In the genomic region with DNA sequence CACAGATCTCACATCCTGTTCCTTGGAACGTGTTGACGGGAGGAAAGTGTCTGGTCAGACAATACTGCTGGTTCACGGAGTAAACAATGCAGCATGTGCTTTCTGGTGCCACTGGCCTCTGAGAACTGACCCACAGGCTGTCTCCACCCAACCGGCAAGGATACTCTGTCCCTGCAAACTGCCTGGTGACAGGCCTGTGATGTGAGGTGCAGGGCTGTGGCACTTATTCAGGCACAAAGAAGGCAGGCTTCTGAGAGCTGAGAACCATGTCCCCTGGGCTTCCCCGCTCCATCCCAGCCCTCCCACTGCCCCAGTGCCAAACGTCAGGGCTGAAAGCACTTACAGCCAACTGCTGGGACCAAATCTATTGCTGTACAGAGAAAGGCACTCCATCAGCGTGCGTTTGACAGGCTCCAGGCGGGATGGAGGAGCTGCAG, we compare ENCODE assay signal across 11 mouse cellular contexts.
DNase-seq lines count a peak whose midpoint lies in the region; ATAC-seq lines count a peak whose summit lies in the region.
"Had no signal": no experiment of that assay in that cellular context is flagged by ENCODE, and none has a peak within 500 bp of the region (broad histone marks: within the 10 kb centered on the region; RNA-seq: fewer than 3 reads in every experiment).

No protein-coding gene starts in this region.

- H3K9ac ChIP-seq in kidney, embryonic 14.5 days (ENCODE audit: low read depth, low read length), result no peak overlapping the region
- no peak overlapping the region for H3K9ac ChIP-seq in neural tube, embryonic 11.5 days (ENCODE audit: low read length)

- no peaks in the 10 kb centered on the region for H3K9me3 ChIP-seq in megakaryocyte, embryonic 14.5 days
- H3K9me3 ChIP-seq in kidney, embryonic 14.5 days (ENCODE audit: control insufficient read depth, low read length), result no peaks in the 10 kb centered on the region
- H3K9me3 ChIP-seq in neural tube, embryonic 11.5 days (ENCODE audit: control insufficient read depth, low read length), result no peaks in the 10 kb centered on the region

- H3K4me1 ChIP-seq in megakaryocyte, embryonic 14.5 days, result peaks cover 62% of the 10 kb centered on the region
- peaks cover 6% of the 10 kb centered on the region for H3K4me1 ChIP-seq in kidney, embryonic 14.5 days (ENCODE audit: control insufficient read depth, insufficient read depth, low read length)
- peaks cover 3% of the 10 kb centered on the region; the same call in 1 of the 2 replicates for H3K4me1 ChIP-seq in neural tube, embryonic 11.5 days (ENCODE audit: control insufficient read depth, insufficient read depth, low read length)

- H3K4me3 ChIP-seq in megakaryocyte, embryonic 14.5 days (replicated peaks), result peak overlapping the region; percentile 60
- no peak overlapping the region for H3K4me3 ChIP-seq in kidney, embryonic 14.5 days (ENCODE audit: low read length)
- H3K4me3 ChIP-seq in neural tube, embryonic 11.5 days (ENCODE audit: low read depth, low read length), result no peak overlapping the region
- H3K4me3 ChIP-seq: erythroblast, embryonic 14.5 days had no signal

- H3K4me2 ChIP-seq in kidney, embryonic 14.5 days (replicated peaks; ENCODE audit: low read depth, low read length), result no peak overlapping the region
- no peak overlapping the region for H3K4me2 ChIP-seq in neural tube, embryonic 11.5 days (ENCODE audit: low read depth)

- H3K27me3 ChIP-seq in megakaryocyte, embryonic 14.5 days (replicated peaks), result no peaks in the 10 kb centered on the region
- H3K27me3 ChIP-seq in kidney, embryonic 14.5 days (ENCODE audit: control insufficient read depth, insufficient read depth, low read length), result no peaks in the 10 kb centered on the region
- H3K27me3 ChIP-seq in neural tube, embryonic 11.5 days (ENCODE audit: control insufficient read depth, insufficient read depth, low read length), result no peaks in the 10 kb centered on the region

- no peaks in the 10 kb centered on the region for H3K36me3 ChIP-seq in megakaryocyte, embryonic 14.5 days (replicated peaks; ENCODE audit: low read length)
- no peaks in the 10 kb centered on the region for H3K36me3 ChIP-seq in kidney, embryonic 14.5 days (ENCODE audit: control insufficient read depth, insufficient read depth, low read length)
- no peaks in the 10 kb centered on the region for H3K36me3 ChIP-seq in neural tube, embryonic 11.5 days (ENCODE audit: control insufficient read depth, insufficient read depth, low read length)

- ATAC-seq in megakaryocyte, adult 5-6 weeks (ENCODE audit: poor library complexity, severe bottlenecking), result no peak
- peak; percentile 62 for ATAC-seq in kidney, embryonic 14.5 days (ENCODE audit: low FRiP score, low TSS enrichment)
- ATAC-seq in neural tube, embryonic 11.5 days (ENCODE audit: insufficient read depth, low FRiP score, low TSS enrichment), result no peak

- 20% methylated on average over 9 of the region's 9 CpGs for WGBS in kidney, embryonic 14.5 days
- WGBS in neural tube, embryonic 11.5 days, result 23% methylated on average over 9 of the region's 9 CpGs

- DNase-seq in heart, adult 8-10 months (ENCODE audit: low spot score), result peak; percentile 33
- peak; percentile 54 for DNase-seq in neural tube, embryonic 11.5 days (ENCODE audit: low spot score)
- no peak for DNase-seq in cerebellum, adult 9-11 months
- no peak for DNase-seq in right cerebral cortex, postnatal 36 days (ENCODE audit: low spot score in 2 of 2)
- no peak for DNase-seq in spleen, postnatal 4 days (ENCODE audit: low spot score in 2 of 2)
- DNase-seq: cerebellum, adult 11 months had no signal

- H3K27ac ChIP-seq in kidney, embryonic 14.5 days (ENCODE audit: low read depth, low read length), result no peak overlapping the region
- H3K27ac ChIP-seq in neural tube, embryonic 11.5 days (ENCODE audit: low read depth, low read length), result 0 out of 2 replicates have a peak overlapping the region, but pooled peaks have one; percentile 39
- H3K27ac ChIP-seq: macrophage had no signal

Comparison
In these comparisons a context has a peak if more than half of its experiments do, and no peak if none do; other contexts are left out.
1. DNase-seq: peak in heart, adult 8-10 months (single experiment) and neural tube, embryonic 11.5 days (single experiment); none in cerebellum, adult 9-11 months (single experiment), right cerebral cortex, postnatal 36 days (0 of 2) and spleen, postnatal 4 days (0 of 2).